Mouse (Mus musculus) bone marrow, adult 2 months (tissue): ENCODE measurements at regions not wholly inside any gene's neighbourhood (a gene's known extent, or its start where the extent isn't known, plus 50 kb on each side); places are given as distances from the start of the nearest gene placed in this dataset.

Source experiments
- CTCF ChIP-seq: fragments of 200-500 bp; IDR thresholded peaks from 2 replicates; pipeline ENCODE4 v1.5.1; 2011; ENCODE audit warnings: low read length, control low read depth; ENCODE audit not compliant: control insufficient read depth, insufficient read depth
- POLR2A ChIP-seq: fragments of 200-500 bp; IDR thresholded peaks from 2 replicates; pipeline ENCODE4 v1.6.1; 2011; ENCODE audit warnings: low read depth, mild to moderate bottlenecking, control low read depth, low read length, borderline replicate concordance; ENCODE audit not compliant: control insufficient read depth

- TF ChIP-seq CTCF, result no peak
- no peak for TF ChIP-seq POLR2A
Observed at GRCm38 (mm10) chr16:95196141-95196540, 61.2 kb upstream of the Kcnj15 start.
